Mouse (Mus musculus) intestine, embryonic 14.5 days (tissue): ENCODE data around the gene Gjc1. TPM values are rescaled to one million over a fixed set of nuclear protein-coding genes. Genes with fewer than 3 reads are reported as not detected.

Experiments
- ATAC-seq: fragments of 200-750 bp; cut with Nextera tagmentation; replicated peaks from 2 replicates; pipeline ENCODE4 v1.8.0; 2017; ENCODE audit warnings: low read depth, moderate number of reproducible peaks, moderate TSS enrichment, moderate library complexity; ENCODE audit not compliant: low FRiP score, low TSS enrichment
- DNase-seq: peaks from one replicate; pipeline ENCODE4 v3.0.0-alpha.2; 2018; ENCODE audit warnings: low spot score
- H3K27ac ChIP-seq: fragments of 300-500 bp; sonication (generic); 2 replicates; pipeline ENCODE4 v1.5.1; 2014; ENCODE audit warnings: low read depth, mild to moderate bottlenecking, control low read depth
- H3K27me3 ChIP-seq: fragments of 300-500 bp; sonication (generic); replicated peaks from 2 replicates; pipeline ENCODE4 v1.6.1; 2014; ENCODE audit warnings: low read length, control low read depth; ENCODE audit not compliant: control insufficient read depth, insufficient read depth
- H3K36me3 ChIP-seq: fragments of 300-500 bp; sonication (generic); 2 replicates; pipeline ENCODE4 v1.6.1; 2014; ENCODE audit warnings: low read length, control low read depth; ENCODE audit not compliant: control insufficient read depth, insufficient read depth
- H3K4me1 ChIP-seq: fragments of 300-500 bp; sonication (generic); replicated peaks from 2 replicates; pipeline ENCODE4 v1.6.1; 2014; ENCODE audit warnings: low read length, control low read depth, mixed read lengths; ENCODE audit not compliant: control insufficient read depth, insufficient read depth
- H3K4me2 ChIP-seq: fragments of 300-500 bp; sonication (generic); 2 replicates; pipeline ENCODE4 v1.6.1; 2014; ENCODE audit warnings: low read length
- H3K4me3 ChIP-seq: fragments of 300-500 bp; sonication (generic); 2 replicates; pipeline ENCODE4 v1.5.1; 2014; ENCODE audit warnings: low read depth, low read length, control low read depth, mixed read lengths
- H3K9ac ChIP-seq: fragments of 300-500 bp; sonication (generic); 2 replicates; pipeline ENCODE4 v1.6.1; 2014; ENCODE audit warnings: mild to moderate bottlenecking, low read length
- H3K9me3 ChIP-seq: fragments of 300-500 bp; sonication (generic); 2 replicates; pipeline ENCODE4 v1.6.1; 2016; ENCODE audit warnings: low read length, control low read depth; ENCODE audit not compliant: control insufficient read depth
- WGBS: fragments of 180-500 bp; shearing (Covaris S2); extraction: QIAGEN DNeasy Blood & Tissue Kit; methylation state at CpG from one replicate; pipeline ENCODE4 v1.1.7; 2014; 5-methylcytosine and 5-hydroxymethylcytosine counted together
- polyA plus RNA-seq: library from polyadenylated mRNA; unstranded; fragments of >200 nt; fragmentation: Nextera tagmentation; extraction: Ambion mirVana; gene quantifications from 2 replicates; pipeline ENCODE4 v1.2.1, GENCODE M21; 2014

Gjc1 gene
- polyA plus RNA-seq, 1 experiment from 2014 or later = 47.7 TPM

GRCm38 (mm10) chr11:102821231-102821630 is 1.7 kb upstream of the Gjc1 start:
- Histone ChIP-seq H3K27ac (no peak overlapping the region), H3K4me1 (peaks cover 14% of the 10 kb centered on the region), H3K27me3 (no peaks in the 10 kb centered on the region), H3K36me3 (no peaks in the 10 kb centered on the region), H3K4me2 (no peak overlapping the region), H3K4me3 (no peak overlapping the region), H3K9me3 (no peaks in the 10 kb centered on the region), H3K9ac (no peak overlapping the region)
- no peak for ATAC-seq
- 52% methylated on average over 6 of the region's 6 CpGs for WGBS
- DNase-seq = no peak

GRCm38 (mm10) chr11:102820432-102820831 is 932 bp upstream of the Gjc1 start:
- Histone ChIP-seq H3K4me3 (no peak overlapping the region), H3K9me3 (no peaks in the 10 kb centered on the region), H3K36me3 (no peaks in the 10 kb centered on the region), H3K27me3 (no peaks in the 10 kb centered on the region), H3K9ac (no peak overlapping the region), H3K27ac (no peak overlapping the region), H3K4me1 (peaks cover 19% of the 10 kb centered on the region), H3K4me2 (no peak overlapping the region)
- ATAC-seq (no peak), DNase-seq (no peak)
- WGBS = 25% methylated on average over 3 of the region's 3 CpGs

GRCm38 (mm10) chr11:102819783-102820385 is 384 bp upstream of the Gjc1 start:
- Histone ChIP-seq H3K9me3 (no peaks in the 10 kb centered on the region), H3K4me1 (peaks cover 19% of the 10 kb centered on the region), H3K4me3 (peak overlapping the region; percentile 52), H3K36me3 (no peaks in the 10 kb centered on the region), H3K4me2 (peak overlapping the region; percentile 86), H3K27ac (peak overlapping the region; percentile 95; the same call in 1 of the 2 replicates), H3K27me3 (no peaks in the 10 kb centered on the region), H3K9ac (peak overlapping the region; percentile 1)
- WGBS = 6% methylated on average over 14 of the region's 14 CpGs
- no peak for DNase-seq
- ATAC-seq = peak; percentile 21; the same call in 1 of the 2 replicates

GRCm38 (mm10) chr11:102818121-102819020 is 1.1 kb downstream of the Gjc1 start:
- ATAC-seq (peak; percentile 60), DNase-seq (peak; percentile 79)
- Histone ChIP-seq H3K9me3 (no peaks in the 10 kb centered on the region), H3K4me3 (peak overlapping the region; percentile 52), H3K27me3 (no peaks in the 10 kb centered on the region), H3K9ac (peak overlapping the region; percentile 98), H3K4me2 (peak overlapping the region; percentile 86), H3K36me3 (no peaks in the 10 kb centered on the region), H3K27ac (peak overlapping the region; percentile 95), H3K4me1 (peaks cover 19% of the 10 kb centered on the region)
- WGBS = under 1% methylated on average over 63 of the region's 92 CpGs

- H3K4me1 ChIP-seq = peaks cover 23% of the 10 kb centered on the region
- H3K4me2 ChIP-seq = no peak overlapping the region
- no peak overlapping the region for H3K27ac ChIP-seq
- DNase-seq (no peak), ATAC-seq (no peak)
- H3K9ac ChIP-seq = no peak overlapping the region
- no peaks in the 10 kb centered on the region for H3K9me3 ChIP-seq
- no peak overlapping the region for H3K4me3 ChIP-seq
- peaks cover 11% of the 10 kb centered on the region; the same call in 1 of the 2 replicates for H3K36me3 ChIP-seq
- no peaks in the 10 kb centered on the region for H3K27me3 ChIP-seq
Observed at GRCm38 (mm10) chr11:102814881-102815280, 4.6 kb downstream of the Gjc1 start.

- ATAC-seq (no peak), DNase-seq (no peak)
- no peak overlapping the region for H3K4me2 ChIP-seq
- H3K27ac ChIP-seq = no peak overlapping the region
- peaks cover 15% of the 10 kb centered on the region; the same call in 1 of the 2 replicates for H3K36me3 ChIP-seq
- peaks cover 17% of the 10 kb centered on the region for H3K4me1 ChIP-seq
- WGBS = 55% methylated on average over 4 of the region's 4 CpGs
- H3K4me3 ChIP-seq = no peak overlapping the region
- no peaks in the 10 kb centered on the region for H3K9me3 ChIP-seq
- no peak overlapping the region for H3K9ac ChIP-seq
- H3K27me3 ChIP-seq = no peaks in the 10 kb centered on the region
Observed at GRCm38 (mm10) chr11:102810721-102811485, 8.6 kb downstream of the Gjc1 start.

- no peak overlapping the region for H3K4me2 ChIP-seq
- WGBS = 70% methylated on average over 5 of the region's 5 CpGs
- H3K36me3 ChIP-seq = peaks cover 33% of the 10 kb centered on the region
- H3K27me3 ChIP-seq = no peaks in the 10 kb centered on the region
- no peak overlapping the region for H3K27ac ChIP-seq
- peaks cover 14% of the 10 kb centered on the region for H3K4me1 ChIP-seq
- no peak for ATAC-seq
- H3K9me3 ChIP-seq = no peaks in the 10 kb centered on the region
- DNase-seq = no peak
- no peak overlapping the region for H3K9ac ChIP-seq
- H3K4me3 ChIP-seq = no peak overlapping the region
Observed at GRCm38 (mm10) chr11:102808246-102808645, 11.3 kb downstream of the Gjc1 start.

- 62% methylated on average over 5 of the region's 5 CpGs for WGBS
- Histone ChIP-seq H3K9ac (no peak overlapping the region), H3K4me1 (peaks cover 7% of the 10 kb centered on the region; the same call in 1 of the 2 replicates), H3K27me3 (no peaks in the 10 kb centered on the region), H3K27ac (no peak overlapping the region), H3K9me3 (no peaks in the 10 kb centered on the region), H3K4me3 (no peak overlapping the region), H3K36me3 (peaks cover 58% of the 10 kb centered on the region), H3K4me2 (no peak overlapping the region)
- DNase-seq = no peak
- no peak for ATAC-seq
Observed at GRCm38 (mm10) chr11:102803453-102803852, 16.0 kb downstream of the Gjc1 start.
